ENCODE assay signal across 8 mouse cellular contexts in genomic region chrX:103821832-103822196, GRCm38 (mm10). TPM values are rescaled to one million over a fixed set of nuclear protein-coding genes. Genes with fewer than 3 reads are reported as not detected.
DNase-seq lines count a peak whose midpoint lies in the region; ATAC-seq and TF ChIP-seq lines count a peak whose summit lies in the region.

Gene Slc16a2 (minus strand): TSS chrX:103821983.

- peak; percentile 35 for DNase-seq in CH12.LX (ENCODE audit: extremely low read depth)
- DNase-seq in brain, embryonic 18.5 days (ENCODE audit: low read depth, low spot score): peak; percentile 45
- DNase-seq in heart, postnatal 36 days: peak; percentile 59 to 67
- DNase-seq in layer of hippocampus, adult 2 months (ENCODE audit: low spot score in 2 of 2): peak; percentile 44 to 51
- peak; percentile 57 for DNase-seq in lung, adult 2 months
- peak; percentile 24 for DNase-seq in thymus, postnatal 0 days (ENCODE audit: low spot score)

- H3K27me3 ChIP-seq in CH12.LX (replicated peaks): no peaks in the 10 kb centered on the region
- peaks cover 12% of the 10 kb centered on the region for H3K27me3 ChIP-seq in forebrain, embryonic 15.5 days

- no peaks in the 10 kb centered on the region for H3K36me3 ChIP-seq in CH12.LX (replicated peaks in 1 of 2; ENCODE audit: control insufficient read depth in 1 of 2, insufficient read depth in 1 of 2, low read length in 1 of 2)
- no peaks in the 10 kb centered on the region for H3K36me3 ChIP-seq in forebrain, embryonic 15.5 days

- dilution Hi-C loops in CH12.LX (cut with MboI; ENCODE audit: extremely low pct_ligation_motif_present, extremely low pct_unique_long_range_greater_than_20kb, low sequenced_read_pairs): no loop called here

- TF ChIP-seq CTCF in CH12.LX (conservative IDR thresholded peaks at IDR 0.05 in 1 of 2, IDR thresholded peaks at IDR 0.05 in 1 of 2; ENCODE audit: low read depth in 2 of 2, low read length in 2 of 2): no peak
- no peak for TF ChIP-seq CTCF in layer of hippocampus, adult 2 months (conservative IDR thresholded peaks at IDR 0.05)
- TF ChIP-seq CTCF in lung, adult 2 months (IDR thresholded peaks at IDR 0.05; ENCODE audit: insufficient read depth, low read length): no peak

- no peaks in the 10 kb centered on the region for H3K79me2 ChIP-seq in CH12.LX (replicated peaks; ENCODE audit: control insufficient read depth, extremely low read depth, insufficient read depth, poor library complexity, severe bottlenecking)

- peak; percentile 92 for ATAC-seq in forebrain, embryonic 15.5 days (replicated peaks)
- ATAC-seq in neutrophil, adult 5-6 weeks (ENCODE audit: extremely low read depth, insufficient number of reproducible peaks, low FRiP score, poor library complexity, severe bottlenecking): peak; percentile 44; the same call in 1 of the 2 replicates

- no peak within 1 kb of the TSS for H3K27ac ChIP-seq in CH12.LX (ENCODE audit: insufficient read depth, low read depth)
- peak within 1 kb of the TSS; percentile 84 for H3K27ac ChIP-seq in forebrain, embryonic 15.5 days (replicated peaks)
- H3K27ac ChIP-seq in layer of hippocampus, adult 2 months: peak within 1 kb of the TSS; percentile 94

- peaks cover 0 to 13% of the 10 kb centered on the region in 2 experiments; a peak in 2 of 4 replicates for H3K4me1 ChIP-seq in CH12.LX (ENCODE audit: control insufficient read depth in 1 of 2, insufficient read depth in 2 of 2)
- H3K4me1 ChIP-seq in forebrain, embryonic 15.5 days: peaks cover 6% of the 10 kb centered on the region
- no peaks in the 10 kb centered on the region; the same call in 1 of the 2 replicates for H3K4me1 ChIP-seq in lung, adult 2 months (ENCODE audit: control insufficient read depth, insufficient read depth, low read length)

- no peak for TF ChIP-seq EP300 in CH12.LX (IDR thresholded peaks at IDR 0.05; ENCODE audit: low read length)

- WGBS in forebrain, embryonic 15.5 days: 12% methylated on average over 17 of the region's 17 CpGs
- WGBS in lung, adult 2 months: 7% methylated on average over 16 of the region's 17 CpGs

- H3K4me3 ChIP-seq in CH12.LX (replicated peaks in 1 of 3; ENCODE audit: low read depth in 2 of 3, low read length in 2 of 3, poor library complexity in 1 of 3): peak within 1 kb of the TSS; percentile 16 to 71 (median 54)
- peak within 1 kb of the TSS; percentile 65 for H3K4me3 ChIP-seq in forebrain, embryonic 15.5 days
- peak within 1 kb of the TSS; percentile 67 for H3K4me3 ChIP-seq in layer of hippocampus, adult 2 months
- H3K4me3 ChIP-seq in lung, adult 2 months (replicated peaks; ENCODE audit: extremely low read depth, low read depth, low read length): peak within 1 kb of the TSS; percentile 80

- TF ChIP-seq POLR2A in CH12.LX (IDR thresholded peaks at IDR 0.05; ENCODE audit: low read depth, low read length): no peak
- TF ChIP-seq POLR2A in lung, adult 2 months (IDR thresholded peaks at IDR 0.05; ENCODE audit: borderline replicate concordance, extremely low read depth, low read depth, low read length): peak; percentile 86; the same call in 1 of the 2 replicates

- intact Hi-C loops in heart, postnatal 36 days (cut with DNase I): loop anchor here (2.0 kb wide), 2 partner anchors 127 to 197 kb away; no protein-coding TSS in a partner anchor

- no peak for TF ChIP-seq RAD21 in CH12.LX (IDR thresholded peaks at IDR 0.05; ENCODE audit: low read depth, low read length)

- in situ Hi-C loops in CH12.LX (cut with MboI; ENCODE audit: low pct_ligation_motif_present, low pct_unique_long_range_greater_than_20kb, low sequenced_read_pairs): no loop called here

- H3K9me3 ChIP-seq in CH12.LX (replicated peaks; ENCODE audit: low read length): no peaks in the 10 kb centered on the region
- no peaks in the 10 kb centered on the region for H3K9me3 ChIP-seq in forebrain, embryonic 15.5 days

- peak within 1 kb of the TSS; percentile 51 for H3K4me2 ChIP-seq in CH12.LX (ENCODE audit: insufficient read depth, low read depth, poor library complexity, severe bottlenecking)
- peak within 1 kb of the TSS; percentile 72 for H3K4me2 ChIP-seq in forebrain, embryonic 15.5 days (replicated peaks)

- peak within 1 kb of the TSS; percentile 40; the same call in 1 of the 2 replicates for H3K9ac ChIP-seq in CH12.LX (ENCODE audit: insufficient read depth, low read depth)
- peak within 1 kb of the TSS; percentile 73 for H3K9ac ChIP-seq in forebrain, embryonic 15.5 days (replicated peaks)

TF ChIP-seq in CH12.LX, 34 proteins besides CTCF, POLR2A, EP300 and RAD21:
- TF ChIP-seq ZNF384 (IDR thresholded peaks at IDR 0.05; ENCODE audit: low read depth, low read length): no peak
- 0 out of 2 replicates have a peak, but pooled peaks have one; percentile 38 for TF ChIP-seq MAZ (IDR thresholded peaks at IDR 0.05; ENCODE audit: low read depth, low read length)

RNA-seq across cellular contexts. Expression of gene Slc16a2, which starts in this region (rescaled TPM):
- total RNA-seq in CH12.LX (2012; rRNA removed) (0.21 and 0.42 TPM in 2 replicates), CH12.LX (2014; rRNA removed) (0.30 and 0.32 TPM in 2 replicates)
- 1.4 and 2.2 TPM in 2 replicates for polyA plus RNA-seq in CH12.LX (2012; ENCODE audit: insufficient read length, low read depth)
- 28.9 and 29.8 TPM in 2 replicates for polyA plus RNA-seq in forebrain, embryonic 15.5 days (2015; fragmentation: Nextera tagmentation; extraction: Ambion mirVana)
- total RNA-seq in heart, postnatal 36 days (2021): 1 to 10 TPM; 6.6 to 7.5 TPM
- 10 to 100 TPM; 34.9 to 35.7 TPM for total RNA-seq in layer of hippocampus, adult 2 months (2021)
- 32.6 and 35.0 TPM in 2 replicates for polyA plus RNA-seq in lung, adult 2 months (2012; rRNA removed)
- total RNA-seq in neutrophil, adult 5-6 weeks (2017): 0.12 TPM in 1 of 2 replicates, not detected in the other
- polyA plus RNA-seq in thymus, postnatal 0 days (2015; fragmentation: Nextera tagmentation; extraction: Ambion mirVana): 1.1 and 1.5 TPM in 2 replicates

Comparison
In these comparisons a context has a peak if more than half of its experiments do, and no peak if none do; other contexts are left out.
1. RNA of gene Slc16a2 (total RNA-seq): 34.9 to 35.7 TPM in layer of hippocampus, adult 2 months; 6.6 to 7.5 TPM in heart, postnatal 36 days, 0.21 to 0.42 TPM in CH12.LX and 0.12 TPM in neutrophil, adult 5-6 weeks; every median in the first group is over 4 times any median in the second.
2. Peak in ATAC-seq in neutrophil, adult 5-6 weeks; RNA of the gene not detected or under 1 TPM.
3. Peak in every context shown above with its lines, with median percentiles within 50 percentile points of each other: DNase-seq and H3K4me3 ChIP-seq.